Mouse (Mus musculus): ENCODE results near the gene Ell. TPM values are rescaled to one million over a fixed set of nuclear protein-coding genes. Genes with fewer than 3 reads are reported as not detected.

The Ell gene
- 11.6 and 12.5 TPM in 2 replicates for polyA plus RNA-seq (2015; fragmentation: Nextera tagmentation; extraction: Ambion mirVana)

- ATAC-seq (ENCODE audit: extremely low read depth, insufficient number of reproducible peaks, low FRiP score, low TSS enrichment): peak; percentile 87
- under 1% methylated on average over 58 of the region's 58 CpGs for WGBS
- Histone ChIP-seq H3K4me3 (peak within 1 kb of the TSS; percentile 74), H3K36me3 (peaks cover 34% of the 10 kb centered on the region), H3K4me2 (peak within 1 kb of the TSS; percentile 87), H3K9me3 (no peaks in the 10 kb centered on the region), H3K27me3 (replicated peaks) (no peaks in the 10 kb centered on the region), H3K27ac (replicated peaks) (peak within 1 kb of the TSS; percentile 95), H3K9ac (peak within 1 kb of the TSS; percentile 93), H3K4me1 (peaks cover 50% of the 10 kb centered on the region)
Measured at GRCm38 (mm10) chr8:70539077-70539813, at the start of gene Ell. Gene Ell (plus strand): TSS chr8:70539457.

GRCm38 (mm10) chr8:70489576-70489975 is 49.7 kb upstream of the Ell start:
- Histone ChIP-seq H3K36me3 (no peaks in the 10 kb centered on the region), H3K27ac (replicated peaks) (no peak overlapping the region), H3K4me3 (peak overlapping the region; percentile 45), H3K9me3 (no peaks in the 10 kb centered on the region), H3K9ac (peak overlapping the region; percentile 58), H3K4me2 (peak overlapping the region; percentile 69), H3K4me1 (peaks cover 61% of the 10 kb centered on the region), H3K27me3 (replicated peaks) (peaks cover 100% of the 10 kb centered on the region)
- WGBS: under 1% methylated on average over 41 of the region's 41 CpGs
- ATAC-seq (ENCODE audit: extremely low read depth, insufficient number of reproducible peaks, low FRiP score, low TSS enrichment): no peak

GRCm38 (mm10) chr8:70490061-70490879 is 49.0 kb upstream of the Ell start:
- H3K4me2 ChIP-seq: peak overlapping the region; percentile 69; the same call in 1 of the 2 replicates
- peak overlapping the region; percentile 45; the same call in 1 of the 2 replicates for H3K4me3 ChIP-seq
- no peak overlapping the region for H3K9ac ChIP-seq
- H3K4me1 ChIP-seq: peaks cover 66% of the 10 kb centered on the region
- no peak overlapping the region for H3K27ac ChIP-seq (replicated peaks)
- H3K27me3 ChIP-seq (replicated peaks): peaks cover 100% of the 10 kb centered on the region
- 13% methylated on average over 10 of the region's 10 CpGs for WGBS
- no peaks in the 10 kb centered on the region for H3K36me3 ChIP-seq
- ATAC-seq (ENCODE audit: extremely low read depth, insufficient number of reproducible peaks, low FRiP score, low TSS enrichment): no peak
- no peaks in the 10 kb centered on the region for H3K9me3 ChIP-seq

GRCm38 (mm10) chr8:70490880-70491495 is 48.3 kb upstream of the Ell start:
- Histone ChIP-seq H3K4me1 (peaks cover 71% of the 10 kb centered on the region), H3K27me3 (replicated peaks) (peaks cover 100% of the 10 kb centered on the region), H3K27ac (replicated peaks) (no peak overlapping the region), H3K4me3 (no peak overlapping the region), H3K4me2 (no peak overlapping the region), H3K9ac (no peak overlapping the region), H3K36me3 (no peaks in the 10 kb centered on the region), H3K9me3 (no peaks in the 10 kb centered on the region)
- no peak for ATAC-seq (ENCODE audit: extremely low read depth, insufficient number of reproducible peaks, low FRiP score, low TSS enrichment)
- 4% methylated on average over 20 of the region's 20 CpGs for WGBS

- Histone ChIP-seq H3K36me3 (no peaks in the 10 kb centered on the region), H3K27me3 (replicated peaks) (peaks cover 100% of the 10 kb centered on the region), H3K9ac (peak within 1 kb of the TSS; percentile 70), H3K27ac (replicated peaks) (no peak within 1 kb of the TSS), H3K4me1 (peaks cover 62% of the 10 kb centered on the region), H3K4me2 (peak within 1 kb of the TSS; percentile 72), H3K4me3 (peak within 1 kb of the TSS; percentile 49), H3K9me3 (no peaks in the 10 kb centered on the region)
- WGBS: under 1% methylated on average over 92 of the region's 93 CpGs
- no peak for ATAC-seq (ENCODE audit: extremely low read depth, insufficient number of reproducible peaks, low FRiP score, low TSS enrichment)
Measured at GRCm38 (mm10) chr8:70492664-70493640, 46.3 kb upstream of the Ell start, which contains the start of gene Crlf1. Gene Crlf1 (plus strand): TSS chr8:70493158.

GRCm38 (mm10) chr8:70493692-70494415 is 45.4 kb upstream of the Ell start:
- Histone ChIP-seq H3K36me3 (no peaks in the 10 kb centered on the region), H3K9ac (peak overlapping the region; percentile 70; the same call in 1 of the 2 replicates), H3K9me3 (no peaks in the 10 kb centered on the region), H3K4me3 (peak overlapping the region; percentile 49), H3K27me3 (replicated peaks) (peaks cover 100% of the 10 kb centered on the region), H3K27ac (replicated peaks) (no peak overlapping the region), H3K4me2 (peak overlapping the region; percentile 72), H3K4me1 (peaks cover 56% of the 10 kb centered on the region)
- WGBS: 2% methylated on average over 46 of the region's 47 CpGs
- ATAC-seq (ENCODE audit: extremely low read depth, insufficient number of reproducible peaks, low FRiP score, low TSS enrichment): no peak

- H3K27me3 ChIP-seq (replicated peaks): peaks cover 100% of the 10 kb centered on the region
- H3K4me2 ChIP-seq: peak overlapping the region; percentile 72; the same call in 1 of the 2 replicates
- H3K9me3 ChIP-seq: no peaks in the 10 kb centered on the region
- no peaks in the 10 kb centered on the region for H3K36me3 ChIP-seq
- no peak overlapping the region for H3K9ac ChIP-seq
- H3K27ac ChIP-seq (replicated peaks): no peak overlapping the region
- peak overlapping the region; percentile 49 for H3K4me3 ChIP-seq
- ATAC-seq (ENCODE audit: extremely low read depth, insufficient number of reproducible peaks, low FRiP score, low TSS enrichment): no peak
- 4% methylated on average over 28 of the region's 28 CpGs for WGBS
- peaks cover 50% of the 10 kb centered on the region for H3K4me1 ChIP-seq
Measured at GRCm38 (mm10) chr8:70494416-70494945, 44.8 kb upstream of the Ell start.

- H3K4me1 ChIP-seq: peaks cover 51% of the 10 kb centered on the region
- H3K4me3 ChIP-seq: peak overlapping the region; percentile 3; the same call in 1 of the 2 replicates
- no peak overlapping the region for H3K27ac ChIP-seq (replicated peaks)
- H3K9me3 ChIP-seq: no peaks in the 10 kb centered on the region
- peaks cover 100% of the 10 kb centered on the region for H3K27me3 ChIP-seq (replicated peaks)
- H3K4me2 ChIP-seq: peak overlapping the region; percentile 4
- no peaks in the 10 kb centered on the region for H3K36me3 ChIP-seq
- ATAC-seq (ENCODE audit: extremely low read depth, insufficient number of reproducible peaks, low FRiP score, low TSS enrichment): no peak
- 3% methylated on average over 21 of the region's 21 CpGs for WGBS
- peak overlapping the region; percentile 12; the same call in 1 of the 2 replicates for H3K9ac ChIP-seq
Measured at GRCm38 (mm10) chr8:70495001-70495770, 44.1 kb upstream of the Ell start.

- no peak overlapping the region for H3K27ac ChIP-seq (replicated peaks)
- H3K4me3 ChIP-seq: peak overlapping the region; percentile 3; the same call in 1 of the 2 replicates
- ATAC-seq (ENCODE audit: extremely low read depth, insufficient number of reproducible peaks, low FRiP score, low TSS enrichment): no peak
- H3K4me1 ChIP-seq: peaks cover 52% of the 10 kb centered on the region
- H3K27me3 ChIP-seq (replicated peaks): peaks cover 100% of the 10 kb centered on the region
- peak overlapping the region; percentile 4; the same call in 1 of the 2 replicates for H3K4me2 ChIP-seq
- peak overlapping the region; percentile 12; the same call in 1 of the 2 replicates for H3K9ac ChIP-seq
- no peaks in the 10 kb centered on the region for H3K36me3 ChIP-seq
- WGBS: 8% methylated on average over 12 of the region's 12 CpGs
- no peaks in the 10 kb centered on the region for H3K9me3 ChIP-seq
Measured at GRCm38 (mm10) chr8:70495771-70496062, 43.5 kb upstream of the Ell start.
